Mouse (Mus musculus): ENCODE results near the gene Ubxn7.

- TF ChIP-seq CTCF (IDR thresholded peaks at IDR 0.05; ENCODE audit: low read depth) (no peak), EP300 (optimal IDR thresholded peaks at IDR 0.05) (no peak)
Observed at GRCm38 (mm10) chr16:32350776-32351175, 18.7 kb downstream of the Ubxn7 start.

Data from stomach, postnatal 0 days (tissue).